Mouse (Mus musculus): ENCODE data around the gene Tbc1d10a. TPM values are rescaled to one million over a fixed set of nuclear protein-coding genes. Genes with fewer than 3 reads are reported as not detected.

Tbc1d10a gene
- total RNA-seq (2021), result 10 to 100 TPM; 32.9 to 33.2 TPM
- long read RNA-seq, experiment 1, transcript Tbc1d10a-201 (9 exons, 1,957 nt), result major isoform, 59 of 63 reads
- long read RNA-seq, experiment 1, partial matches to known transcripts, result 0 of 63 reads
- long read RNA-seq, experiment 1, other reads (novel, unspliced or antisense), result 4 of 63 reads
- long read RNA-seq, experiment 2, transcript Tbc1d10a-201 (9 exons, 1,957 nt), result major isoform, 63 of 69 reads
- long read RNA-seq, experiment 2, partial matches to known transcripts, result 2 of 69 reads
- long read RNA-seq, experiment 2, other reads (novel, unspliced or antisense), result 4 of 69 reads

DNA sequence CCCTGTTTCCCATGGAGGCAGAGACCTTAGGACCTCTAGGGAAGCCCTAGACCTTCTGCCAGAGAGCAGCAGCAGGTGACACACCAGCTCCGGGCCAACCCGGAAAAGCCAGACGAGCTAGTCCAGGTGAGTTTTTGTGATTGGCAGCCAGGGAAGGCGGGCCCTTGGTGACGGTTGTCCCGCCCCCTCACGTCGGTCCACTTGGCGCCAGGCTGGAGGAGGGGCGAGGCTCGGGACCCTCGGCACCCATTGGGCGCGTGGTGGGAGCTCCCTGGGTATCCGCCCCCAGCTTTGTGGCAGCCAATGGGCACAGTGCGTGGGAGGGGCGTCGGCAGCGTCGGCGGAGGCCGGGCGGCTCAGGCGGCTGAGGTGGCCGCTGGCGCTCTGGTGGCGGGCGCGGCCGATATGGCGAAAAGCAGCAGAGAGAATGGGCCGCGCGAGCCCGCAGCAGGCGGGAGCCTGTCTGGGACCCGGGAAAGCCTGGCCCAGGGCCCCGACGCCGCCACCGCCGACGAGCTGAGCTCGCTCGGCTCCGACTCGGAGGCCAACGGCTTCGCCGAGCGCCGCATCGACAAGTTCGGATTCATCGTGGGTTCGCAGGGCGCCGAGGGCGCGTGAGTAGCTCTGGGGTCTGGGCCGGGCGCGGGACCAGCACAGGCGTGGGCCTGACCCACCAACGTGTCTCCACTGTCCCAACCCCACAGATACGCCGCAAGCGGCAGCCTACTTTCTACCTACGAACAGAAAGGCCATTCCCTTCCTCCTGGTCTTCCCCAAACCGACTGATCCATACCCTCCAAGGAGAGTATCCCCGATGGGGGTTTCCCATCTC lies at the start of gene Tbc1d10a:
TSS of gene Tbc1d10a (plus strand) at position 304 of the 832 bp plus-strand sequence.
- DNase-seq (ENCODE audit: low spot score in 2 of 2), result peak; percentile 98
- intact Hi-C loops (cut with DNase I), result no loop called here

DNA sequence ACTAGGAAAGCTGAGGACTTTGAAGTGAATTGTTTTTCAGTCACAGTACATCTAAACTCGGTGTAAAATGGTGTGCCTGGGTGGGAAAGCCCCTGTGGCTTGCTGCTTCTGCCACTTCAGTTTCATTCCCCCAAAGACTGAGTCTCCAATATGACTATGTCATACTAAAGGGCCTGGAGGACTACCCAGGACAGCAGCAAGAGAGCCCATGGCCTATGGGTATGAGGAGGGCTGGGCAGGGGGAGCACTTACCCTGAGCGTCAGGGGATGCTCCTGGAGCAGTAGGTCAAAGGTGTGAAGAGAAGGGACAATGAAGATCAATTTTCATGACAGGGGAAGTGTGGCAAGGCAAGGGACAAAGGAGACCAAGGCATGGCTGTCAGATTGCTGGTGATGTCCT lies 47.6 kb upstream of the Tbc1d10a start:
- no peak for DNase-seq (ENCODE audit: low spot score in 2 of 2)
- intact Hi-C loops (cut with DNase I), result no loop called here

DNA sequence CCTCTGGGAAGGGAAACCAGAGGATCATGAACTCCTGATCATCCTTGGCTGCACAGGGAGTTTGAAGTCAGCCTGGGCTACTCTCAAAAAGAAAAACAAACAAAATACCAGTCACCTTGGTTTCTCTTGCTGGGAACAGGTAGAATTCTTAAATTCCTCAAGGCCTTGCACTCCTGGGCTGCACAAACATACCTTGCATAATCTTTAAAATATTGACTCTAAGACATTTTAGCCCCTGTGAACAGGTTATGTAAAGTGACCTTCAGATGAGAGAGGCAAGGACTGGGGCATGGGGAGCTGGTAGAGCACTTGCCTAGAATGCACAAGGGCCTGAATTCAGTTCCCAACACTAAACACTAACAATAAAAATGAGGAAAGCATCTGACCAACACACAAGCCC lies 45.1 kb upstream of the Tbc1d10a start:
- no peak for DNase-seq (ENCODE audit: low spot score in 2 of 2)
- intact Hi-C loops (cut with DNase I), result loop anchor here (10.0 kb wide), 1 partner anchor 283 kb away; no protein-coding TSS in a partner anchor

DNA sequence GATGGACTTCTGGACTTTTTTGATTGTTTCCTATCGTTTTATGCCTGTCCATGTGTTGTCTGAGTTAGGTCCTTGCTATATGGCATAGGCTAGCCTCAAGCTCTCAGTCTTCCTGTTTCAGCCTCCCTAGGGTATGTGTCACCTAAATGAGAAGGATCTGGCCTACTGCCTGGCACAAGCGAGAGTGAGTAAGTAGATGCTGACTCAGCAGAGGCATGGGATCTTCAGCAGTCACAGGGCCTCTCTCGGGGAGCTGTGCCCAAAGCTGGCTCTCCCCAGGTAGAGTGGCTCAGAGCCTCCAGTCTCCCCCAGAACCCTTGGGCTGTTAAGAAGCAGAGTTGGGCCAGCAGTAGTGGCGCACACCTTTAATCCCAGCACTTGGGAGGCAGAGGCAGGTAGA lies 44.2 kb upstream of the Tbc1d10a start:
- no peak for DNase-seq (ENCODE audit: low spot score in 2 of 2)
- intact Hi-C loops (cut with DNase I), result loop anchor here (10.0 kb wide), 1 partner anchor 282 kb away; no protein-coding TSS in a partner anchor

DNA sequence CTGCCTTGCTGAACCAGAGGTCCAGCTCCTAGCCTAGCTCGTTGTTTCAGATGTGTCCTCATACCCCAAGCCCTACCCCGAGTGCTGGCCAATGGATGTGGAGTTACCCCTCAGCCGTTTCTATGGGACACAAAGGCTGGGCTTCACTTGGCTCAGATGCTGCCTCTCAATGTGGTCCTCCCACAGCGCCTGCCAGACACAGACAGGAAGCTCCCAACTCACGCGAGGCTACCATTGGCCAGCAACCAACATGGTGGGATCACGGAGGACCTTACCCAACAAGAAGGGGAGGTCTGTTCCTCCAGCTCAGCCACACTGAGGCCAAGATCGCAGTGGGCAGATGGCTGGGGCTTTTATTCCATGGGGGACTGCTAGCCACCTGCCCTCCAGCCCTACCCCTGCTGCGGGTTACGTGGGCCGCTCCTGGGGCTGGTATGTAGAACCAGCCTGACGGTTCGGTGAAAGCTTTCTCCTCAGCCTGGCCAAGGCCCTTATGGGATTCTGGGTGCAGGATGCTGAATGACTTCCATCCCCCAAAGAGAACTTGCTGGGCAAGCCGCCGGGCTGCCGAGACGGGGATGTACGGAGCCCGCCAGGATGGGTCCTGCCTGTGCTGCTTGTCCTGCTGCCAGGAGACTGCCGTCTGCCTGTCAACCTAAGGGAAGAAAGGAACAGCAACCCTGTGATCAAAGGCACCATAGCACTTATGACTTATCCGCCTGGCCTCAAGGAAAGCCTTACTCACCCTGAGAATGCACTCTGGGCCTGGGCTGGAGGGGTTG lies 43.1 kb upstream of the Tbc1d10a start:
- intact Hi-C loops (cut with DNase I), result loop anchor here (10.0 kb wide), 1 partner anchor 281 kb away; no protein-coding TSS in a partner anchor
- DNase-seq (ENCODE audit: low spot score in 2 of 2), result no peak

DNA sequence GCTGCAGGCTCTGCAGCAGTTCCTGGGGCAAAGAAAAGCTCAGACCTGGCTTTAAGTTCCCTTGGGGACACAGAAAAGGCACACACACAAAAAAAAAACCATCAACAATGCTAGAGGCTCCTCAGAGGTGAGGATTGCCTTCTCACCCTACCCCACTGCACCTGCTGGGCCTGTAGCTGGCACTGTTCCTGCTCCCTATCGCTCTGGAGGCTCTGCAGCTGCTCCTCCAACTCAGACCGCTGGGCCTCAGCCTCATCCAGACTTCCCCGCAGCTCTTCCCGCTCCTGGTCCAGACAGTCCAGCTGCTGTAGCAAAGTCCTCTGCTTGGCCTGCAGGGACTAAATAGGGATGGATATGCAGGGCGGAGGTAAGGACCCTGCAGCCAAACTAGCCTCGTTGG lies 40.2 kb upstream of the Tbc1d10a start:
- intact Hi-C loops (cut with DNase I), result loop anchor here (10.0 kb wide), 1 partner anchor 278 kb away; no protein-coding TSS in a partner anchor
- DNase-seq (ENCODE audit: low spot score in 2 of 2), result no peak

DNA sequence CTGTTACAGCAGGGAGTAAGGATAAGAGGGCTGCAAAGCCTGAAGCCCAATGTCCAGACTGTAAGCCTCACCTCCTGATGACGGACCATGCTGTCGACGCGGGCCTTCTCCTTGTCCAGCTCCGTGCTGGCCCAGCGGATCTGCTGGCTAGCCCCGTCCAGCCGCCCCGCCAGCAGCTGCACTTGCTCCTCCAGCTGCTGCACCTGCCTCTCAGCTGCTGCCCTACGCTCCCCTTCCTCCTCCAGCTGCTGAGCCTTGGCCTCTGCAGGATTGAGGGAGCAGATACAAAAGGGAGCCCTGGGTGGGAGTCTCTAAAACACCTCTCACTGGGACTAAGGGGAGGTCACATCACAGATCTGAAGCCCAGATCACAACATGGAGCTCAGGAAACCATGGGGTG lies 39.5 kb upstream of the Tbc1d10a start:
- intact Hi-C loops (cut with DNase I), result loop anchor here (10.0 kb wide), 1 partner anchor 278 kb away; no protein-coding TSS in a partner anchor
- DNase-seq (ENCODE audit: low spot score in 2 of 2), result no peak

DNA sequence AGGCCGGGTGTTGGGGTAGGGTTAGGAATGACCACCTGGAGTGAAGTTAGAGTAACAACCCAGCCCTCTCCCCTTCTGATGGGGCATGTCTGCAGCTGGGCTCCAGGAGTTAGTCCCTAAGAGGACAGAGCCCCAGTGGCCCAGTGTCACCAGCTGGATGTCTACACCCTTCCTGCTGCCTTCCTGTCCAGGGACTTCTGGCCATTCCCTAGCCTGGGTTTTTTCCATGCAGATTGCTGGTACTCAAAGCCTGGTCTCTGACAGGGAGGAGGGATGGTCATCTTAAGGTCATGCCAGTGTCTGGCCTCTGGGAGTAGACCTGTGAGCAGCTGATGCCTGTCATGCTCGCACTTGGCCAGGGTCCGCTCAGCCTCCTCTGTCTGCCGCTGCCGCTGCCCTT lies 38.5 kb upstream of the Tbc1d10a start:
- no peak for DNase-seq (ENCODE audit: low spot score in 2 of 2)
- intact Hi-C loops (cut with DNase I), result loop anchor here (10.0 kb wide), 1 partner anchor 277 kb away; no protein-coding TSS in a partner anchor

DNA sequence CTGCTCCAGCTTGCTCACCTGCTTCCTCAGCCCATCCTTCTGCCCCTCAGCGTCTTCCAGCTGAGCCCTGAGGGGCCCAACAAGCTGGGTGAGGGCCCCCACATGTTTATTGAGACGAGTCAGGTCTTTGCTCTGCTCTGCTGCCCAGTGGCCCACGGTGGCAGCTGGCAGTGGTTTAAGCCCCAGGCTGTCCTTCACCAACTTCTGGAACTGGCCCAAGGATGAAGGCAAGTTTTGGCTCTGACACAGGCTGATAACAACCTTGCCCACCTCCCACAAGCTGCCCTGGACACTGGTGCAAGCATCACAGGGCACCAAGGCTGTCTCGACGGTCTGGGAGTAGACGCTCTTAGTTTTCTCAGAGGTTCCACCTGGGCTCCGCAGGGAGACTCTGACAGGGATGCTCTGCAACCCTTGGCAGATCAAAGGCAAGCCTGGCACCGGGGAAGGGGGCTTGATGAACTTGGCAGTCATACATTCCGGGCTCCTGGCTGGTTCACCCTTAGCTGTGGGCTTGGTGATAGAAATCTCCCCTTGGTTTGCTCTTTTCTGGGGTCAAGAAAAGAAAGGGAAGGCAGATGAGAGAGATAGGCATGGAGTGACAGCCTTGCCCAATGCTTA lies 37.9 kb upstream of the Tbc1d10a start:
- DNase-seq (ENCODE audit: low spot score in 2 of 2), result no peak
- intact Hi-C loops (cut with DNase I), result loop anchor here (10.0 kb wide), 1 partner anchor 276 kb away; no protein-coding TSS in a partner anchor

DNA sequence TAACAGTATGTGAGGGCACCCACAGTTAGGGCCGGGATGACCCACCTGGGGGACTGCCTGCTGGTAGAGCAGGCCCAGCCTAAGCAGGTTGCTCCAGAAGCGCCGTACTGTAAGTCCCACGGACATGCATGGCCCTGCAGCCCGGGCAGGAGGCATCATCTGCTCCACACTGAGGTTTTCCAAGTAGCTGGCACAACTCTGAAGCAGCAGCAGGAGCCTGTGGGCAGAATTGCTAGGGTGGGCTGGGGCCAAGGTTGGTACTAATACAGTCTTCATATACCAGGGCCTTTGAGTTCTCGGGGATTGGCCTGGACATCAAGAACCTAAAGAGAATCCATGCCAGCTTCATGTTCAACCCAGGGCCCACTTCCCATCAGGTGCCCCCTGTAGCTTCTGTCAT lies 36.7 kb upstream of the Tbc1d10a start:
- no peak for DNase-seq (ENCODE audit: low spot score in 2 of 2)

DNA sequence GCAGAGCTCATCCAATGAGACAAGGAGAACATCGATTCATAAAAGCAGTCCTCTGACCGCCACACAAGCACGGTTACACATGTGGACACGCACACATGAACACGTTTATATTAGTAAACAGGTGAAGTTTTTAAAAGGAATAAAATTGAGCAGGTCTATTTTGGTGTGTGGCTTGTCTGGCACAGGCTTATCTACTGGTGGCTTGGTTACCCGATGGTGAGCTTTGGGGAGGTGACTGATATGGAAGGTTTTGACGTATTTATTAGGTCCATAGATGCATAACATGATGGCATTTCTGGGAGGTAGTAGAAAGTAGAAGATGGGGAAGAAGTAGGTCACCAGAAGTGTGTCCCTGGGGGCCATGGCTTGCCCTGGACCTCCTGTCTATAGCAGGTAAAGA lies 32.9 kb upstream of the Tbc1d10a start:
- intact Hi-C loops (cut with DNase I), result no loop called here

More for the DNA sequence above, 36.7 kb upstream of the Tbc1d10a start:
- intact Hi-C loops (cut with DNase I), result loop anchor here (10.0 kb wide), 1 partner anchor 275 kb away; no protein-coding TSS in a partner anchor

DNA sequence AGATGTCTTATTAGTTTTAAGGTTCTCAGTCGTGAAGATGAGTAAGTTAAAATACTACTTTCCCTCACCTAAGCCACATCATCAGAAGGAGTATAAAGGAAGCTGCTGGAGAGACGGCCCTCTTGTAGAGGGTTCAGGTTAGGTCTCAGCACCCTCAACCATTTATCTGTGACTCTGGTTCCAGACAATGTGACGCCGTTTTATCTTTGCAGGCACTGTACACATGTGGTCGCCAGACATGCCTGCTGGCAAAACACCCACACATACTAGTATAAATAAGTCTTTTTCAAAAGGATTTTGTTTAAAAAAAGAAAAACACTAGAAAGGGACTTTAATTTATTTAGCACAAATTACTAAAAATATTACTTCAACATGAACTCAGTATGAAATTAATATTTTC lies 30.9 kb upstream of the Tbc1d10a start:
- intact Hi-C loops (cut with DNase I), result no loop called here
- peak in 1 of 2 experiments; percentile 35 for DNase-seq (ENCODE audit: low spot score in 2 of 2)

More for the DNA sequence above, 32.9 kb upstream of the Tbc1d10a start:
- DNase-seq (ENCODE audit: low spot score in 2 of 2), result no peak

DNA sequence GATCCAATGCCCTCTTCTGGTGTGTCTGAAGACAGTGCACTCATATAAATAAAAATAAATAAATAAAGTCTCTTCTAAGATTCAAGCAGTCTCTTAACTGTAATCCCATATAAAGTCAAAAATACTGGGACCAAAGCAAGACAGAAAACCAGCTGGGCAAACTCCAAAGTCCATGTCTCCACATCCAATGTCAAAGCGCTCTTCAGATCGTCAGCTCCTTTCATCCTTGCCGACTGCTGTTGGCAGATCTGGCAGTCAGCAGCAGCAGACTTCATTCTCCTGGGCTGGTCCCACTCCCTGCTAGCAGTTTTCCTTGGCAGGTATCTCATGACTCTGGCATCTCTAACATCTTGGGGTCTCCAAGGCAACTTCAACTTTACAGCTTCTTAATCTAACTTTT lies 27.9 kb upstream of the Tbc1d10a start:
- DNase-seq (ENCODE audit: low spot score in 2 of 2), result no peak
- intact Hi-C loops (cut with DNase I), result no loop called here

DNA sequence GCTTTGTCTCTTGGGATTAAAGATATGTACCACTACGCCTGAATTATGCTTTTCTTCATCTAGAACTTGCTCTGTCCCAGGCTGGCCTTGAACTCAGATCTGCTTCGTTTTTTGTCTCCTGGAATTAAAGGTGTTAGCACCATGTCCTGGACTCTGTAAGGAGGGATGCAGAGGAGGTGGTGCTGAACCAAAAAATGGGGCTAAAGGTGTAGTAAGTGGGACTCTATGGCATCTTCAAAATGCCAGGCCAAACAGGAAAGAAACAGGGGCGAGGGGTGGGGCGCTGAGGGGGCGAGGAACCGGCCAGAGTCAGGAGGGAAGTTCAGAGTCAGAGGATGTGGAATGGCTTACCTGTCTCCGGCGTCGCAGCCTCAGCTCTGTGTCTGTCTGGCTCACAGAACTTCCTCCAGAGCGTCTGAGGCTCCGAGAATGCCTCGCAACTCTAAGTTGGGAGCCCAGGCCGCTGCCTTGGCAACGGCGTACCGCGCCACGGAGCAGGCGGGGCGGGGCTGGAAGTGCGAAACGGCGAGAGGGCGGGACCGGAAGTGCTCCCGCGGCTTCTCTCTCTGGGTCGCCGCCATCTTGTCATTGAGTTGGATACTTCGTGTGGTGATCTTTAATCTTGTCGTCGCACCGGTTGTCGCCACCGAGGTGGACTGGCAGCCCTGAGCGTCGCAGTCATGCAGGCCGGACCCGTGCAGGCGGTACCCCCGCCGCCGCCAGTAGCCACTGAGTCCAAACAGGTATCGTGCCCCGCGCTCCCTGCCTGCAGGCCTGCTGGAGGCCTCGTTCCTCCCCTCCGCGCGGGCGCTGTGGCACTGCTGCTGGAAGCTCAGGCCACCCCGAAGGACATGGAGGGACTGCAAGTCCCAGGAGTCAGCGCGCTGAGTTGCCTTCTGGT lies 26.5 kb upstream of the Tbc1d10a start, which contains the start of the genes Ccdc157 and Sf3a1:
TSS of gene Ccdc157 (minus strand) at position 486 of the 901 bp plus-strand sequence.
TSS of gene Sf3a1 (plus strand) at position 543 of the 901 bp plus-strand sequence.
- DNase-seq (ENCODE audit: low spot score in 2 of 2), result peak; percentile 95
- intact Hi-C loops (cut with DNase I), result loop anchor here (1.0 kb wide), 1 partner anchor 25 kb away; the partner anchor contains the start of gene Rnf215

DNA sequence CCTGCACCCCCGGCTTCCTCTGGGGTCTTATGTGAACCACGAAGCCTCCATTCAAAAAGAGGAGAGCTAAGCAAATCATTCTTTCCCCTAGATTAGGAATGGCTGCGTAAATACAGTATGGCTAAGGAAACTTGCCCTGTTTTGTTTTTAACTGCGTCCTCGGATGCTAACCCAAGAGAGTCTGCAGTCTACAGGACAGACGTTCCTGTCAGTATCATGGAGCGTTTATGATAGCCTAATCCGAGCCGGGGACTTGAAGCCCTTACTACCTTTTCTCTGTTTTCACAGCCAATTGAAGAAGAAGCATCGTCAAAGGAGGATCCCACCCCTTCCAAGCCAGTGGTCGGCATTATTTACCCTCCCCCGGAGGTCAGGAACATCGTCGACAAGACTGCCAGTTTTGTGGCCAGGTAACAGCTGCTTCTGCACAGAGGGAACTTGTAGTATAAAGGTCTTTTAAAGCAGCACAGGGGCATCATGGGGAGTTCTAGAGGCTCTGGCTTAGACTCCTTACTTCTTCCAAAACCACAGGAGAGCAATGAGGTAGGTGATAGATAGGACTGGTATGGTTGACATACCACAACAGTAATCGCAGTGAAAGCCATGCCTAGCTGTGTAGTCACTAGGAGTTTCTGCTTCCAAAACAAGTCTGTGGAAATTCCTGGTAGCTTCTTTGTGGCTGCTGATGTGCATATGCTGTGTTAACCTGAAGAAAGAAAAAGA lies 25.7 kb upstream of the Tbc1d10a start:
- intact Hi-C loops (cut with DNase I), result loop anchor here (1.0 kb wide), 1 partner anchor 26 kb away; the partner anchor contains the start of gene Rnf215
- no peak for DNase-seq (ENCODE audit: low spot score in 2 of 2)

DNA sequence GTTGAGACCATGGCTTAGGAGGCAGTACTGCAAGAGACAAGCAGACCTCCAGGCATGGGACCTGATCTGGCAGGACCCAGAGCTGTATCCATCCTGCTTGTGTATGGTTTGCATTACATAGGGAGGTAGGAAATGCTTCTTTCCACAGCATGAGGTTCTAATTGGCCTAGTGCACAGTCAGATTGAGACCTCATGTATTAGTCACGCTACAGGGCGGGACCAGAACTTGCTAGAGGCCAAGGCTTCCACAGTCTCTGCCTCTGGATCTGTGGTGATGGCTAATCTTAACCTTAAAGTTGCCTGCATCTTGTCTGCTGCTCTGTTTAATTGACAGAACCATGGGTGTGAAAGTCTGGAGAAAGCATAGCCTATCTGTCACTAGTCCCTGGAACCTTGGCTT lies 21.9 kb upstream of the Tbc1d10a start:
- intact Hi-C loops (cut with DNase I), result no loop called here
- DNase-seq (ENCODE audit: low spot score in 2 of 2), result no peak

DNA sequence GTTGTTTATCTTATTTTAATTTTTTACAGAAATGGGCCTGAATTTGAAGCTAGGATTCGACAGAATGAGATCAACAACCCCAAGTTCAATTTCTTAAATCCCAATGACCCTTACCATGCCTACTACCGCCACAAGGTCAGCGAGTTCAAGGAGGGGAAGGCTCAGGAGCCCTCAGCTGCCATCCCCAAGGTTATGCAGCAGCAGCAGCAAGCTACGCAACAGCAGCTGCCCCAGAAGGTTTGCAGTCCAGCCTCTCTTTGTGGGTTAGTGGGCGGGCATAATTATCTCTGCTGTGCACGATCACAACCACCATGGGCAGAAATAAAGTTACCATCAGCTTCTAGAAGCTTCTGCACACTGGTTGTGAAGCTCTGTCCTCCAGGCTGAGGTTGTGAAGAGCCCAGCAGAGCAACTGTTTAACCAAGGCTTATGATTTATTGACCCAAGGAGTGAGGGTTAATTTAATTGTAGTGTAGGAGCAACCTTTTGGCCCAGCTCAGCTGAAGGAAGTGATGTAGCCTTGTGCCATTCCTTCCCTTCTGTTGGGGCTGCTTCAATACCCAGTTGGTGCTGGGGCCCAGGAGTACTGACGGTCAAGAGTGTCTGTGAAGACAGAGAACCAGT lies 20.0 kb upstream of the Tbc1d10a start:
- intact Hi-C loops (cut with DNase I), result no loop called here
- no peak for DNase-seq (ENCODE audit: low spot score in 2 of 2)

Measured in left cerebral cortex, postnatal 14 days (tissue).